Mouse (Mus musculus): ENCODE measurements around the gene Zfp628. TPM values are rescaled to one million over a fixed set of nuclear protein-coding genes. Genes with fewer than 3 reads are reported as not detected.

Zfp628 gene
- polyA plus RNA-seq, 1 experiment from 2014 or later = 4.0 TPM

GRCm38 (mm10) chr7:4911561-4911960 is 3.5 kb upstream of the Zfp628 start:
- H3K4me1 ChIP-seq (replicated peaks; ENCODE audit: control insufficient read depth, insufficient read depth, low read length) = peaks cover 11% of the 10 kb centered on the region
- H3K27me3 ChIP-seq (replicated peaks; ENCODE audit: control insufficient read depth, insufficient read depth, low read length) = no peaks in the 10 kb centered on the region
- peak; percentile 84 for DNase-seq (ENCODE audit: low spot score)
- WGBS = 38% methylated on average over 9 of the region's 9 CpGs
- no peaks in the 10 kb centered on the region for H3K36me3 ChIP-seq (ENCODE audit: control insufficient read depth, insufficient read depth, low read length)
- H3K4me3 ChIP-seq (ENCODE audit: low read depth, low read length) = no peak overlapping the region
- no peak overlapping the region for H3K9ac ChIP-seq (ENCODE audit: low read length)
- no peak overlapping the region for H3K4me2 ChIP-seq (ENCODE audit: low read length)
- H3K27ac ChIP-seq (ENCODE audit: low read depth) = no peak overlapping the region
- H3K9me3 ChIP-seq (ENCODE audit: control insufficient read depth, low read length) = no peaks in the 10 kb centered on the region
- ATAC-seq (replicated peaks; ENCODE audit: low FRiP score, low TSS enrichment, low read depth) = no peak

- 74% methylated on average over 5 of the region's 5 CpGs for WGBS
- no peak overlapping the region for H3K27ac ChIP-seq (ENCODE audit: low read depth)
- H3K9me3 ChIP-seq (ENCODE audit: control insufficient read depth, low read length) = no peaks in the 10 kb centered on the region
- ATAC-seq (replicated peaks; ENCODE audit: low FRiP score, low TSS enrichment, low read depth) (no peak), DNase-seq (ENCODE audit: low spot score) (no peak)
- H3K27me3 ChIP-seq (replicated peaks; ENCODE audit: control insufficient read depth, insufficient read depth, low read length) = no peaks in the 10 kb centered on the region
- no peaks in the 10 kb centered on the region for H3K36me3 ChIP-seq (ENCODE audit: control insufficient read depth, insufficient read depth, low read length)
- no peak overlapping the region for H3K9ac ChIP-seq (ENCODE audit: low read length)
- no peak overlapping the region for H3K4me3 ChIP-seq (ENCODE audit: low read depth, low read length)
- no peak overlapping the region for H3K4me2 ChIP-seq (ENCODE audit: low read length)
- H3K4me1 ChIP-seq (replicated peaks; ENCODE audit: control insufficient read depth, insufficient read depth, low read length) = peaks cover 14% of the 10 kb centered on the region
Observed at GRCm38 (mm10) chr7:4912248-4912647, 2.8 kb upstream of the Zfp628 start.

- Histone ChIP-seq H3K4me1 (replicated peaks; ENCODE audit: control insufficient read depth, insufficient read depth, low read length) (peaks cover 14% of the 10 kb centered on the region), H3K27ac (ENCODE audit: low read depth) (peak overlapping the region; percentile 92), H3K4me2 (ENCODE audit: low read length) (peak overlapping the region; percentile 74), H3K36me3 (ENCODE audit: control insufficient read depth, insufficient read depth, low read length) (peaks cover 34% of the 10 kb centered on the region), H3K9me3 (ENCODE audit: control insufficient read depth, low read length) (no peaks in the 10 kb centered on the region), H3K4me3 (ENCODE audit: low read depth, low read length) (peak overlapping the region; percentile 60), H3K9ac (ENCODE audit: low read length) (peak overlapping the region; percentile 80), H3K27me3 (replicated peaks; ENCODE audit: control insufficient read depth, insufficient read depth, low read length) (no peaks in the 10 kb centered on the region)
- ATAC-seq (replicated peaks; ENCODE audit: low FRiP score, low TSS enrichment, low read depth) = peak; percentile 57
- 14% methylated on average over 14 of the region's 14 CpGs for WGBS
- DNase-seq (ENCODE audit: low spot score) = peak; percentile 70
Observed at GRCm38 (mm10) chr7:4915669-4916416, 826 bp downstream of the Zfp628 start.

- Histone ChIP-seq H3K4me1 (replicated peaks; ENCODE audit: control insufficient read depth, insufficient read depth, low read length) (peaks cover 19% of the 10 kb centered on the region), H3K27ac (ENCODE audit: low read depth) (no peak overlapping the region), H3K4me2 (ENCODE audit: low read length) (no peak overlapping the region), H3K4me3 (ENCODE audit: low read depth, low read length) (no peak overlapping the region), H3K9me3 (ENCODE audit: control insufficient read depth, low read length) (no peaks in the 10 kb centered on the region), H3K9ac (ENCODE audit: low read length) (no peak overlapping the region), H3K36me3 (ENCODE audit: control insufficient read depth, insufficient read depth, low read length) (peaks cover 37% of the 10 kb centered on the region), H3K27me3 (replicated peaks; ENCODE audit: control insufficient read depth, insufficient read depth, low read length) (no peaks in the 10 kb centered on the region)
- 88% methylated on average over 2 of the region's 2 CpGs for WGBS
- DNase-seq (ENCODE audit: low spot score) = no peak
- no peak for ATAC-seq (replicated peaks; ENCODE audit: low FRiP score, low TSS enrichment, low read depth)
Observed at GRCm38 (mm10) chr7:4917494-4917893, 2.5 kb downstream of the Zfp628 start.

- DNase-seq (ENCODE audit: low spot score) (no peak), ATAC-seq (replicated peaks; ENCODE audit: low FRiP score, low TSS enrichment, low read depth) (no peak)
- peaks cover 37% of the 10 kb centered on the region for H3K36me3 ChIP-seq (ENCODE audit: control insufficient read depth, insufficient read depth, low read length)
- H3K4me1 ChIP-seq (replicated peaks; ENCODE audit: control insufficient read depth, insufficient read depth, low read length) = peaks cover 31% of the 10 kb centered on the region
- H3K9me3 ChIP-seq (ENCODE audit: control insufficient read depth, low read length) = no peaks in the 10 kb centered on the region
- H3K27ac ChIP-seq (ENCODE audit: low read depth) = no peak overlapping the region
- WGBS = 92% methylated on average over 15 of the region's 15 CpGs
- H3K4me2 ChIP-seq (ENCODE audit: low read length) = no peak overlapping the region
- no peak overlapping the region for H3K9ac ChIP-seq (ENCODE audit: low read length)
- no peak overlapping the region for H3K4me3 ChIP-seq (ENCODE audit: low read depth, low read length)
- H3K27me3 ChIP-seq (replicated peaks; ENCODE audit: control insufficient read depth, insufficient read depth, low read length) = no peaks in the 10 kb centered on the region
Observed at GRCm38 (mm10) chr7:4918681-4919080, 3.7 kb downstream of the Zfp628 start.

- Histone ChIP-seq H3K36me3 (ENCODE audit: control insufficient read depth, insufficient read depth, low read length) (peaks cover 37% of the 10 kb centered on the region), H3K4me1 (replicated peaks; ENCODE audit: control insufficient read depth, insufficient read depth, low read length) (peaks cover 35% of the 10 kb centered on the region), H3K4me2 (ENCODE audit: low read length) (no peak overlapping the region), H3K27ac (ENCODE audit: low read depth) (no peak overlapping the region), H3K27me3 (replicated peaks; ENCODE audit: control insufficient read depth, insufficient read depth, low read length) (no peaks in the 10 kb centered on the region), H3K4me3 (ENCODE audit: low read depth, low read length) (no peak overlapping the region), H3K9me3 (ENCODE audit: control insufficient read depth, low read length) (no peaks in the 10 kb centered on the region), H3K9ac (ENCODE audit: low read length) (no peak overlapping the region)
- WGBS = 84% methylated on average over 21 of the region's 21 CpGs
- DNase-seq (ENCODE audit: low spot score) (no peak), ATAC-seq (replicated peaks; ENCODE audit: low FRiP score, low TSS enrichment, low read depth) (no peak)
Observed at GRCm38 (mm10) chr7:4919096-4919495, 4.1 kb downstream of the Zfp628 start.

- H3K27ac ChIP-seq (ENCODE audit: low read depth) = no peak overlapping the region
Observed at GRCm38 (mm10) chr7:4919971-4920370, 5.0 kb downstream of the Zfp628 start.

GRCm38 (mm10) chr7:4920496-4920895 is 5.5 kb downstream of the Zfp628 start:
- 89% methylated on average over 19 of the region's 19 CpGs for WGBS
- Histone ChIP-seq H3K36me3 (ENCODE audit: control insufficient read depth, insufficient read depth, low read length) (peaks cover 37% of the 10 kb centered on the region), H3K27ac (ENCODE audit: low read depth) (peak overlapping the region; percentile 51; the same call in 1 of the 2 replicates), H3K9ac (ENCODE audit: low read length) (no peak overlapping the region), H3K4me1 (replicated peaks; ENCODE audit: control insufficient read depth, insufficient read depth, low read length) (peaks cover 44% of the 10 kb centered on the region), H3K4me2 (ENCODE audit: low read length) (no peak overlapping the region), H3K27me3 (replicated peaks; ENCODE audit: control insufficient read depth, insufficient read depth, low read length) (no peaks in the 10 kb centered on the region), H3K4me3 (ENCODE audit: low read depth, low read length) (no peak overlapping the region), H3K9me3 (ENCODE audit: control insufficient read depth, low read length) (no peaks in the 10 kb centered on the region)
- ATAC-seq (replicated peaks; ENCODE audit: low FRiP score, low TSS enrichment, low read depth) (no peak), DNase-seq (ENCODE audit: low spot score) (no peak)

More at GRCm38 (mm10) chr7:4919971-4920370, 5.0 kb downstream of the Zfp628 start:
- Histone ChIP-seq H3K36me3 (ENCODE audit: control insufficient read depth, insufficient read depth, low read length) (peaks cover 37% of the 10 kb centered on the region), H3K4me1 (replicated peaks; ENCODE audit: control insufficient read depth, insufficient read depth, low read length) (peaks cover 39% of the 10 kb centered on the region), H3K9me3 (ENCODE audit: control insufficient read depth, low read length) (no peaks in the 10 kb centered on the region), H3K9ac (ENCODE audit: low read length) (no peak overlapping the region), H3K4me3 (ENCODE audit: low read depth, low read length) (no peak overlapping the region), H3K4me2 (ENCODE audit: low read length) (no peak overlapping the region), H3K27me3 (replicated peaks; ENCODE audit: control insufficient read depth, insufficient read depth, low read length) (no peaks in the 10 kb centered on the region)
- DNase-seq (ENCODE audit: low spot score) (no peak), ATAC-seq (replicated peaks; ENCODE audit: low FRiP score, low TSS enrichment, low read depth) (no peak)
- 88% methylated on average over 21 of the region's 21 CpGs for WGBS

All from intestine, embryonic 14.5 days (tissue).